In the genomic region with DNA sequence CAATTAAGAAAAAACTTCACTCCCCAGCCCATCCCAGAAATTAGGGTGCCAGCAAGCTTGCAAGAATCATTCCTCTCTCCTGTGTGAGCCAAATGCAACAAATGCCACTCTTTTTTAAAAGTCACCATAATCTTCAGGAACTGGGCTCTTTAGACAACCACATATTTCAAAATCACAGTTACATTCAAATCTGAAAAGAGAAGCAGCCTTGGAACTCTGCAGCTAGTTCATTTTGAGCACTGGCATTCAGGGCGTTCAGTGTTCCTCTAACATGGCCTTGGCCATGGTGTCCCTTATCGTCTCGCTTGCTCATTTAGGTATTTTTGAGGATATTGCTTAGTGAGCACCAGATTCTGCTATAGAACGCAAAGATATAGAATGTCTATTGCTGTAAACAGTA, we compare ENCODE assay signal across 23 mouse cellular contexts. TPM values are rescaled to one million over a fixed set of nuclear protein-coding genes. Genes with fewer than 3 reads are reported as not detected.
"Had no signal": no experiment of that assay in that cellular context is flagged by ENCODE, and none has a peak within 500 bp of the region (broad histone marks: within the 10 kb centered on the region; RNA-seq: fewer than 3 reads in every experiment).

No protein-coding gene starts in this region.

- DNase-seq: gastrocnemius, postnatal 14 days; gastrocnemius, postnatal 36 days; heart, adult 18-20 months; heart, postnatal 10 days; heart, postnatal 4 days; kidney, adult 18-20 months; kidney, adult 8-10 months; kidney, postnatal 10 days; kidney, postnatal 25 days; kidney, postnatal 4 days; layer of hippocampus, postnatal 36 days; left cerebral cortex, postnatal 4 days had no signal

- ATAC-seq: hindbrain, embryonic 16.5 days; inflammation-experienced regulatory T-cells, adult 6 months; intestine, embryonic 15.5 days; intestine, postnatal 0 days had no signal

RNA-seq across cellular contexts. Expression of a gene that starts 4.1 kb away (rescaled TPM):
- total RNA-seq: gastrocnemius, adult 8-10 months; gastrocnemius, postnatal 14 days; gastrocnemius, postnatal 36 days; layer of hippocampus, adult 2 months; layer of hippocampus, postnatal 14 days; layer of hippocampus, postnatal 36 days; left cerebral cortex, adult 18-20 months; left cerebral cortex, adult 8-10 months; left cerebral cortex, postnatal 10 days; left cerebral cortex, postnatal 25 days had no signal
